Mouse (Mus musculus) Patski (cell line): ENCODE measurements around the gene Tdrd12. TPM values are rescaled to one million over a fixed set of nuclear protein-coding genes. Genes with fewer than 3 reads are reported as not detected.
A peak's percentile ranks its signal among the peaks of the same experiment; 100 is the strongest.
"Not testable (repeated sequence)": the region's sequence is repeated elsewhere in the genome, so short reads cannot be mapped to it uniquely, and the experiment has no call there.

Experiments used
- ATAC-seq: fragments of 100-300 bp; one replicate; pipeline ENCODE4 v1.8.0; 2021
- CTCF ChIA-PET: fragments of 350-600 bp; sonication (Branson Sonifier 250); formaldehyde crosslinking; loops from one replicate; lab custom pipeline; 2022; ENCODE audit warnings: inconsistent platforms; lab: Charles Lee
- POLR2A ChIA-PET: fragments of 350-600 bp; sonication (Branson Sonifier 250); formaldehyde crosslinking; loops from one replicate; lab custom pipeline; 2022; ENCODE audit warnings: antibody characterized with exemption, inconsistent platforms; lab: Charles Lee
- DNase-seq: peaks from one replicate; pipeline ENCODE4 v3.0.0-alpha.2; 2011; ENCODE audit warnings: low read depth, low spot score
- H3K27me3 ChIP-seq: fragments of 371-371 bp; one replicate; pipeline ENCODE4 v1.5.1; 2021
- CTCF ChIP-seq: fragments of 100-300 bp; IDR thresholded peaks from one replicate; pipeline ENCODE4 v1.5.1; 2021
- in situ Hi-C: fragments of 300-500 bp; cut with MboI; formaldehyde crosslinking; loops from 3 replicates; pipeline ENCODE4 v1.11.1; 2018; ENCODE audit warnings: low pct_unique_long_range_greater_than_20kb, mixed read lengths
- polyA plus RNA-seq: library from polyadenylated mRNA; unstranded; gene quantifications from one replicate; pipeline ENCODE4 v1.2.3, GENCODE M21; 2021

Tdrd12 gene
- polyA plus RNA-seq, 1 experiment from 2014 or later, result 0.05 TPM

DNA sequence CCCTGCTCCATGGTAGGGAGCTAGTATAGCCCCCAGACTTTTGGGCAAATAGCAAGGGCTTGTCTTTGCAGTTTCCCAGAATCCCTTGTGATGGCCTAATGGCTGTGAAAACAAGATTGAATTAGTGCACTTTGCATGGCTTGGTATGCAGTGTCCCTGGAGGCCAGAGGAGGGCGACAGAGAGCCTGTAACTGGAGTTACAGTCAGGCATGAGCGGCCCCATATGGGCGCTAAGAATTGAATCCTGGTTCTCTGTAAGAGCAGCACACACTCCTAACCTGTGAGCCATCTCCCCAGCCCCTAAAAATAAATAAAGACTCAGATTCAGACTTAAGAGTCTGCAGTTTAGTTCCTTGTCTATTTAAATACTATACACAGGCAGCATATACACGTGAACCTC, 42.3 kb upstream of the Tdrd12 start:
- POLR2A ChIA-PET, result no interaction called here
- H3K27me3 ChIP-seq, result peaks cover 22% of the 10 kb centered on the region
- in situ Hi-C loops, result loop anchor here (10.0 to 25.0 kb wide), 2 partner anchors 55 to 1782 kb away; no protein-coding TSS in a partner anchor
- TF ChIP-seq CTCF, result no peak
- CTCF ChIA-PET, result interaction anchor here (1.0 to 2.3 kb wide), 2 partner anchors 20 to 29 kb away, joined by 3 to 8 read pairs; no protein-coding TSS in a partner anchor
- ATAC-seq (peak; percentile 47), DNase-seq (no peak)

DNA sequence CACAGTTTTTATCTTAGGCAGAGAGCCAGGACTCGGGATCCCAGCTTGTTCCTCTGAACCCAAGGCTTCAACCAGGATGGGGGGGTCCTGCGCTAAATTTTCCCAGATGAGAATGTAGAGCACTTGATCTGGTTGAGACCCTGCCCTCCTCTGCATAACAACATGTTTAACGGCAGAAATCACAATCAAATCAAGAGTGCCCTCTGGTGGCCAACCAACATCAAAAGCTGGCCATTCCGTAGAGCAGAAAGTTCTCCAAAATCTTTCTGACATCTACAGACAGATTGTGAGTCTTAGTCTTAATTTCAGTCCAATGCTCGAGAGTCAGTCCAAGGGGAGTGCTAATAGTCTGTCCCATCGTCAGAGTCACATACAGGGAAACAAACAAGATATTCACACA, 33.3 kb upstream of the Tdrd12 start:
- ATAC-seq, in situ Hi-C loops, DNase-seq: not testable (repeated sequence)
- peaks cover 15% of the 10 kb centered on the region for H3K27me3 ChIP-seq
- CTCF ChIA-PET, result interaction anchor here (1.4 kb wide), 1 partner anchor 171 kb away, joined by 3 read pairs; no protein-coding TSS in a partner anchor
- peak; percentile 51 for TF ChIP-seq CTCF
- POLR2A ChIA-PET, result interaction anchor here (0.7 kb wide), 1 partner anchor 1306 kb away, joined by 4 read pairs; no protein-coding TSS in a partner anchor

DNA sequence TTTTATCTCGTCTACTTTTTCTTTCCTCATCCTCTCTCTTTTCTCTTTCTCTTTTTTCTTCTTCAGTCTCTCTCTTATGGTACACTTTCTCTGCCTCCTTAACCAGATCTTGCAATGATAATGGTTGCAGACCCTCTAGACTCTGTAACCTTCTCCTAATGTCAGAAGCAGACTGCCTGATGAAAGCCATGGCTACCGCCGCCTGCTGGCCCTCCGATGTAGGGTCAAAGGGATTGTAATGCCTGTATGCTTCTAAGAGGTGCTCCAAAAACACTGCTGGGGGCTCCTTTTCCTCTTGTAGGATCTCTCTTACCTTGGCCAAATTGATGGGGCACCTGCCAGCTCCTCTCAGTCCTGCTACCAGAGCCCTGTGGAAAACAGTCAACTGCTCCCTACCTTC, 32.2 kb upstream of the Tdrd12 start:
- in situ Hi-C loops, CTCF ChIA-PET, H3K27me3 ChIP-seq, POLR2A ChIA-PET, ATAC-seq, DNase-seq: not testable (repeated sequence)

DNA sequence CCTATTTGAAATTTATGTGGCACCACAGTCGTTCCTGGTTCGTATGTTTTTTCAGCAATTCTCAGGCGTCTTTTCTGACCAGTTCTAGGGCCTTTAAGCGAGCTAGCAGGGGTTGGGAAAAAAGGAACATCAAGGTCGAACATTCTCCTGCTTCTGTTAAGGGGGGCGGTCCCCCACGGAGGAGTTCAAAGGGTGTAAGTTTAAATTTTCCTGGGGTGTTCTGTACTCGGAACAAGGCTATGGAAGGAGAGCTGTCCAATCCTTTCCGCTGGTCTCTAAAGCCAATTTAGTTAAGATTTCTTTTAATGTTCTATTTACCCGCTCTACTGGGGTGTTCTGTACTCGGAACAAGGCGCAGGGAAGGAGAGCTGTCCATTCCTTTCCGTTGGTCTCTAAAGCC, 28.4 kb upstream of the Tdrd12 start:
- ATAC-seq, in situ Hi-C loops, POLR2A ChIA-PET: not testable (repeated sequence)

DNA sequence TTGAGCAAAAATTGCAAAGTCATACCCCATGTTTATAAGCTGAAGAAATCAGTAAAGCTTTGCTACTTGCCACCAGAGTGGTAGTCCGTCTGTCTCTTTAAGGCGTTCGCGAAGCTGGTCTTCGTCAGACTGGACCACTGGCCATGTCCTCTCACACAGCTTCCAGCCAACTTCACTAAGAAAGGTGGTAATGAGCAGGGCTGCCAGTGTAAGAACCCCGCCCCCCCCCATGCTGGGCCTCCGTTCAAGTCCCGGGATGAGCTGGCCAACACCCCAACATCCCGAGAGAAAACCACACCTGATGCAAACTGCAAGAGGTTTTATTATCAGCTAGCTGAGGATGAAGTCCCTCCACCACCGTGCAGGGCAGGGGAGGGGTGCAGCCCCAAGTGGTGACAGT, 27.3 kb upstream of the Tdrd12 start:
- ATAC-seq, POLR2A ChIA-PET, H3K27me3 ChIP-seq, DNase-seq, in situ Hi-C loops: not testable (repeated sequence)
- CTCF ChIA-PET, result interaction anchor here (2.1 kb wide), 1 partner anchor 19 kb away, joined by 6 read pairs; no protein-coding TSS in a partner anchor

More for the DNA sequence above, 28.4 kb upstream of the Tdrd12 start:
- DNase-seq, H3K27me3 ChIP-seq: not testable (repeated sequence)
- CTCF ChIA-PET, result interaction anchor here (2.1 kb wide), 1 partner anchor 20 kb away, joined by 6 read pairs; no protein-coding TSS in a partner anchor

DNA sequence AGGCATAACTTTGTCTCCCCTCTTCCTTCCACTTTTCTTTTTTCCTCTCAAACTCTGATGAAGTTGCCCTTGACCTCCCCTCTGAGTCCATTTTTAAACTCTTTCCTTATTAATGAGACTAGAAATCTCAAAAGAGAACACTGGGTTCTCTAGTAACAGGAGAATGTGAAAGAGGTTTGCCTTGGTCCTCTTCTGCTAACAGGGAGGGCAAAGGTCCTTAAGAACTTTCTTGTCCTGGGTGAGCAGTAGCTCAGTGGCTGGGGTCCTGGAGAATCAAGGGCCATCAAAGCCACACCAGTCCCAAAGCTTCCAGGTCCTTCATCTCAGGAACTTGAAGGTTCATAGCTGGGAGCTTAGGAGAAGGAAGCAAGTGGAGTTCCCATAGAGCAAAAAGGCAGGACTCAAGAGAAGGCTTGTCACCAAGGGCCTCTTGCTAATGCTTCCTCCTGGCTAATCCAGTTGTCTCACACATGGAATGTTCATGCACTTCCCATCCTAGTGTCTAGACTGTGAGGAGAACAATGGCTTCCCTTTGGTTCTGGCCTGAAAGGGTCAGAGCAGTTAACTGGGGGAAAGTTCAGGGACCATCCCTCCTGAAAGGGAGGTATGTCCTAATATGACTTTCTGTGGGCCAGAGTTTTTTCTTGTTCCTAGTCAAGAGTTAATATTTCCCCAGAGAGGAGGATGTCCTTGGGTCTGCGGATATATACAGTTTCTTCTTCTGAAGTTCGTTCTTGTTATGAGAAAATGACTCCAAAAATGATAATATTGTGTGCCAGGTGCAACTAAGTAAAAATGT, 26.7 kb upstream of the Tdrd12 start:
- in situ Hi-C loops, result no loop called here
- CTCF ChIA-PET, result interaction anchor here (2.1 kb wide), 1 partner anchor 18 kb away, joined by 6 read pairs; no protein-coding TSS in a partner anchor
- no peak for TF ChIP-seq CTCF
- DNase-seq (no peak), ATAC-seq (no peak)
- H3K27me3 ChIP-seq, result peaks cover 4% of the 10 kb centered on the region
- POLR2A ChIA-PET, result no interaction called here

DNA sequence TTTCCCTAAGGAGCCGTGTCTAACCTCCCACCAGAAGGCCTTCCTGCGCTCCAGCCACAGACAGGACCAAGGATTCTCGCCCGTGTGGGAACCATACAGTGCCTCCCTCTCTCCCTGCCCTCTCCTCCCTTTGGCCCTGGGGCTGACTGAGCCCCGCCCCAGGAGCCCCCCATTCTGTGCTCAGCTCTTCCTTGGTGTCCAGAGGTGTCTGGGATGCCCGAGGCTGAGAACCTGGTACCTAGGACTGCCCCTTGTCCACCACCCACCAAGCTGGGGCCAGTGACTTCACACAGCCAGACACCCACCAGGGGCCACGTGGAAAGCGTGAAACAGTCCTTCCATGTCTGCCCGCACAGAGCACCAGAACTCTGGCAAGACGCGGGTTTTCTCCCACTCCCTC, 25.5 kb upstream of the Tdrd12 start:
- H3K27me3 ChIP-seq, result peaks cover 4% of the 10 kb centered on the region
- in situ Hi-C loops, result no loop called here
- no peak for TF ChIP-seq CTCF
- DNase-seq, result no peak
- POLR2A ChIA-PET, result no interaction called here
- CTCF ChIA-PET, result no interaction called here
- no peak for ATAC-seq

DNA sequence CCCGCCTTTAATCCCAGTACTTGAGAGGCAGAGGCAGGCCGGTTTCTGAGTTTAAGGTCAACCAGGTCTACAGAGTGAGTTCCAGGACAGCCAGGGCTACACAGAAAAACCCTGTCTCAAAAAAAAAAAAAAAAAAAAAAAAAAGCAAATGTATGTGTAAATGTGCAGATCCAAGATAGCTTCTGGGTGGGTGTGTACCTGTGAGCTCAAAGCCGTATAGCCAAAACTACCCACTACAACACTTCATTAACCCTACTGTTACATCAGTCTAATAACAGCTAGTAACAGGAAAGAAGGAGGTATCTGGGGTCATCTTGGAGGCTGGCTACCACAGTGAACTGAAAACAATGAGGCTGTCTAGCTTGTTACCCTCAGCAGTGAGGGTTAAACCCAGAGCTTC, 22.3 kb upstream of the Tdrd12 start:
- ChIA-PET CTCF (interaction anchor here (1.2 to 1.5 kb wide), 2 partner anchors 14 to 20 kb away, joined by 3 to 4 read pairs; no protein-coding TSS in a partner anchor), POLR2A (interaction anchor here (0.7 kb wide), 1 partner anchor 12 kb away, joined by 6 read pairs; no protein-coding TSS in a partner anchor)
- TF ChIP-seq CTCF, result no peak
- H3K27me3 ChIP-seq, result peaks cover 4% of the 10 kb centered on the region
- in situ Hi-C loops, result loop anchor here (10.0 kb wide), 2 partner anchors 75 to 245 kb away; partner anchors contain the start of gene Gpatch1
- DNase-seq, result no peak
- ATAC-seq, result no peak

DNA sequence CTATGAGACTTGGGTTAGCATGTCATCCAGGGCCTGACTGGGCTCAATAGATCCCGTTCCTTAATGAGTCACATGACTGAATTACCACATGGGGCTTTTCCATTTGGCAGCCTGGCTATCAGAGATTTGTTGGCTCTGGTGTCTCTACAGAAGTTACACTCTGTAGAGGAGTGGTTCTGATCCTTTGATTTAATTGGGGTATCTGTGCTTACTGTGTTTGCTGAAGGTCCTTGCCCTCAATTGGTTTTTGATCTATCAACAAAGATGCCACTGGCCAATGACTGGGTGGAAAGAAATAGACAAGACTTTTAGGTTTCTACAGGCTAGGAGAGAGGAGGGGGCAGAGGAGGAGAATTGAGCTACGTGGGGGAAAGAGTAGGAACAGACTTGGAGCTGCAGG, 21.1 kb upstream of the Tdrd12 start:
- DNase-seq (no peak), ATAC-seq (no peak)
- no peak for TF ChIP-seq CTCF
- POLR2A ChIA-PET, result no interaction called here
- H3K27me3 ChIP-seq, result peaks cover 4% of the 10 kb centered on the region
- in situ Hi-C loops, result loop anchor here (10.0 kb wide), 2 partner anchors 76 to 244 kb away; partner anchors contain the start of gene Gpatch1
- CTCF ChIA-PET, result interaction anchor here (1.2 to 2.3 kb wide), 2 partner anchors 13 to 21 kb away, joined by 3 to 8 read pairs; no protein-coding TSS in a partner anchor

DNA sequence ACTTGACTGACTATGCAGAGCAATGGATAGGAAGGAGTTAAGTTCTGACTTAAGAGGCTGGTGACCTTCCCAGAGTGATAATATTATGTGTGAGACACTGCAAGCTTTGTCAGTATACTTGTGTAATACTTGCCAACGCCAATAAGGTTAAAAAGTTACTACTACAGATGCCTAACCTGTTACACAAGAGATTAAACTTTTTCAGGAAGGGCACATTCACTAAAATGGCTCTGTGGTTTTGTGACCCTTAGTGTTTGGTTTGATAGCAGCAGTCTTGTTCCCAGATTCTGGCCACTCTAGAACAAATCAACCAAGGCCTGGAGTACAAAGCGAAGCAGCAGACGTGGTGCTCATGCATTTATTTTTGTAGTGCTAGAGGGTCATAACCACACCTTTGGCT, 20.0 kb upstream of the Tdrd12 start:
- POLR2A ChIA-PET, result no interaction called here
- DNase-seq (no peak), ATAC-seq (no peak)
- CTCF ChIA-PET, result interaction anchor here (0.7 to 2.3 kb wide), 2 partner anchors 12 to 80 kb away, joined by 3 to 8 read pairs; no protein-coding TSS in a partner anchor
- in situ Hi-C loops, result loop anchor here (10.0 kb wide), 2 partner anchors 77 to 243 kb away; partner anchors contain the start of gene Gpatch1
- peaks cover 4% of the 10 kb centered on the region for H3K27me3 ChIP-seq
- TF ChIP-seq CTCF, result no peak
